Comparison of ENCODE assay signal across 7 mouse cellular contexts in the genomic region with DNA sequence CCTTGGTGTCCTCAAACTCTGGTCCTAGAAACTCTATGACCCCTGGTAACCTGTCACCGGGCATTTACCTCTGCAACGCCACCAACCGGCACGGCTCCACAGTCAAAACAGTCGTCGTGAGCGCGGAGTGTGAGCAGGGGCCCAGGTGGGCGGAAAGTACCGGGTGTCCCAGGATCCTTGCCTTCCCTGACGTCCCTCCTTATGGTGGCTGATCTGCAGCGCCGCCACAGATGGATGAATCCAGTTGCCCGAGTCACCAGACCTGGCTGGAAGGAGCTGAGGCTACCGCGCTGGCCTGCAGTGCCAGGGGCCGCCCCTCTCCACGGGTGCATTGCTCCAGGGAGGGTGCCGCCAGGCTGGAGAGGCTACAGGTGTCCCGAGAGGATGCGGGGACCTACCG. TPM values are rescaled to one million over a fixed set of nuclear protein-coding genes. Genes with fewer than 3 reads are reported as not detected.
DNase-seq lines count a peak whose midpoint lies in the region; ATAC-seq and TF ChIP-seq lines count a peak whose summit lies in the region.

No protein-coding gene starts in this region.

- ATAC-seq in forebrain, embryonic 14.5 days, result no peak
- no peak for ATAC-seq in liver, embryonic 15.5 days (ENCODE audit: insufficient read depth)

- no peak for DNase-seq in layer of hippocampus, adult 2 months (ENCODE audit: low spot score in 2 of 2)
- no peak for DNase-seq in layer of hippocampus, adult 9-10 months (ENCODE audit: low spot score)
- no peak for DNase-seq in forebrain, embryonic 14.5 days (ENCODE audit: low spot score)
- no peak for DNase-seq in urinary bladder, adult 2 months (ENCODE audit: low spot score)
- no peak for DNase-seq in right cerebral cortex, postnatal 10 days (ENCODE audit: low spot score in 2 of 2)

- no peak; the same call in 1 of the 2 replicates for TF ChIP-seq POLR2A in cortical plate, adult 2 months (IDR thresholded peaks at IDR 0.05; ENCODE audit: extremely low read depth, insufficient read depth, low read length)

- peaks cover 8% of the 10 kb centered on the region for H3K4me1 ChIP-seq in cortical plate, adult 2 months (ENCODE audit: control insufficient read depth, insufficient read depth, low read length)
- H3K4me1 ChIP-seq in forebrain, embryonic 14.5 days (ENCODE audit: control insufficient read depth, insufficient read depth, low read length), result peaks cover 6% of the 10 kb centered on the region
- peaks cover 90% of the 10 kb centered on the region for H3K4me1 ChIP-seq in liver, embryonic 15.5 days (replicated peaks)

- H3K27me3 ChIP-seq in forebrain, embryonic 14.5 days (replicated peaks; ENCODE audit: control insufficient read depth, insufficient read depth, low read length), result peaks cover 85% of the 10 kb centered on the region
- H3K27me3 ChIP-seq in liver, embryonic 15.5 days, result peaks cover 88% of the 10 kb centered on the region

- H3K36me3 ChIP-seq in forebrain, embryonic 14.5 days (ENCODE audit: control insufficient read depth, insufficient read depth, low read length), result no peaks in the 10 kb centered on the region
- H3K36me3 ChIP-seq in liver, embryonic 15.5 days (replicated peaks), result no peaks in the 10 kb centered on the region; the same call in 1 of the 2 replicates

- H3K9me3 ChIP-seq in forebrain, embryonic 14.5 days (replicated peaks; ENCODE audit: control insufficient read depth, low read length), result no peaks in the 10 kb centered on the region; the same call in 1 of the 2 replicates
- H3K9me3 ChIP-seq in liver, embryonic 15.5 days (replicated peaks), result no peaks in the 10 kb centered on the region

- peak overlapping the region; percentile 87 for H3K27ac ChIP-seq in layer of hippocampus, adult 2 months
- peak overlapping the region; percentile 32 for H3K27ac ChIP-seq in cortical plate, adult 2 months (ENCODE audit: insufficient read depth, low read length)
- no peak overlapping the region for H3K27ac ChIP-seq in forebrain, embryonic 14.5 days (ENCODE audit: low read depth, low read length)
- H3K27ac ChIP-seq in liver, embryonic 15.5 days (replicated peaks), result no peak overlapping the region

- 1% methylated on average over 22 of the region's 22 CpGs for WGBS in forebrain, embryonic 14.5 days
- 6% methylated on average over 22 of the region's 22 CpGs for WGBS in liver, embryonic 15.5 days (ENCODE audit: insufficient replicate concordance)

- H3K4me2 ChIP-seq in forebrain, embryonic 14.5 days (ENCODE audit: low read length), result peak overlapping the region; percentile 55
- H3K4me2 ChIP-seq in liver, embryonic 15.5 days, result peak overlapping the region; percentile 13; the same call in 1 of the 2 replicates

- peak overlapping the region; percentile 34 for H3K4me3 ChIP-seq in layer of hippocampus, adult 2 months
- H3K4me3 ChIP-seq in cortical plate, adult 2 months (ENCODE audit: insufficient read depth, low read length), result no peak overlapping the region
- peak overlapping the region; percentile 36 for H3K4me3 ChIP-seq in forebrain, embryonic 14.5 days (ENCODE audit: low read depth, low read length)
- 0 out of 2 replicates have a peak overlapping the region, but pooled peaks have one; percentile 34 for H3K4me3 ChIP-seq in liver, embryonic 15.5 days (replicated peaks)

- H3K9ac ChIP-seq in forebrain, embryonic 14.5 days (ENCODE audit: low read length), result no peak overlapping the region
- no peak overlapping the region for H3K9ac ChIP-seq in liver, embryonic 15.5 days

- no peak for TF ChIP-seq CTCF in layer of hippocampus, adult 2 months (conservative IDR thresholded peaks at IDR 0.05)
- TF ChIP-seq CTCF in cortical plate, adult 2 months (IDR thresholded peaks at IDR 0.05; ENCODE audit: extremely low read depth, insufficient read depth, low read length), result no peak

RNA-seq across cellular contexts. Expression of gene Icam5, which starts 4.8 kb away (rescaled TPM):
- 100 to 1,000 TPM; 363 to 382 TPM for total RNA-seq in layer of hippocampus, adult 2 months (2021)
- 176 and 200 TPM in 2 replicates for polyA plus RNA-seq in cortical plate, adult 2 months (2012; rRNA removed)
- 0.63 and 1.0 TPM in 2 replicates for polyA plus RNA-seq in forebrain, embryonic 14.5 days (2014; fragmentation: Nextera tagmentation; extraction: Ambion mirVana)
- 0.25 and 0.43 TPM in 2 replicates for polyA plus RNA-seq in liver, embryonic 15.5 days (2015; fragmentation: Nextera tagmentation; extraction: Ambion mirVana)
- 1.2 TPM in 2 replicates for polyA plus RNA-seq in urinary bladder, adult 2 months (2012; rRNA removed)

RNA-seq across cellular contexts. Expression of gene Icam4, which starts 7.5 kb away (rescaled TPM):
- total RNA-seq in layer of hippocampus, adult 2 months (2021), result under 1 TPM; 0.83 to 0.84 TPM
- 1.7 and 2.3 TPM in 2 replicates for polyA plus RNA-seq in cortical plate, adult 2 months (2012; rRNA removed)
- polyA plus RNA-seq in forebrain, embryonic 14.5 days (2014; fragmentation: Nextera tagmentation; extraction: Ambion mirVana), result not detected in 2 replicates
- polyA plus RNA-seq in liver, embryonic 15.5 days (2015; fragmentation: Nextera tagmentation; extraction: Ambion mirVana), result 195 and 201 TPM in 2 replicates
- polyA plus RNA-seq in urinary bladder, adult 2 months (2012; rRNA removed), result 1.1 and 1.5 TPM in 2 replicates

RNA-seq across cellular contexts. Expression of gene Icam1, which starts 20.9 kb away (rescaled TPM):
- total RNA-seq in layer of hippocampus, adult 2 months (2021), result 1 to 10 TPM; 2.6 to 2.8 TPM
- polyA plus RNA-seq in cortical plate, adult 2 months (2012; rRNA removed), result 2.8 and 3.6 TPM in 2 replicates
- 2.6 and 3.5 TPM in 2 replicates for polyA plus RNA-seq in forebrain, embryonic 14.5 days (2014; fragmentation: Nextera tagmentation; extraction: Ambion mirVana)
- polyA plus RNA-seq in liver, embryonic 15.5 days (2015; fragmentation: Nextera tagmentation; extraction: Ambion mirVana), result 10.2 and 11.3 TPM in 2 replicates
- polyA plus RNA-seq in urinary bladder, adult 2 months (2012; rRNA removed), result 27.4 and 28.7 TPM in 2 replicates

RNA-seq across cellular contexts. Expression of gene Zglp1, which starts 30.2 kb away (rescaled TPM):
- total RNA-seq in layer of hippocampus, adult 2 months (2021), result under 1 TPM in 1 of 2 experiments, not detected in 1; 0.71 TPM
- 1.8 and 2.1 TPM in 2 replicates for polyA plus RNA-seq in cortical plate, adult 2 months (2012; rRNA removed)
- 1.3 and 1.8 TPM in 2 replicates for polyA plus RNA-seq in forebrain, embryonic 14.5 days (2014; fragmentation: Nextera tagmentation; extraction: Ambion mirVana)
- 0.63 TPM in 1 of 2 replicates, not detected in the other for polyA plus RNA-seq in liver, embryonic 15.5 days (2015; fragmentation: Nextera tagmentation; extraction: Ambion mirVana)
- polyA plus RNA-seq in urinary bladder, adult 2 months (2012; rRNA removed), result 0.43 TPM in 1 of 2 replicates, not detected in the other

RNA-seq across cellular contexts. Expression of gene Mrpl4, which starts 34.1 kb away (rescaled TPM):
- total RNA-seq in layer of hippocampus, adult 2 months (2021), result 10 to 100 TPM; 63.8 to 64.6 TPM
- polyA plus RNA-seq in cortical plate, adult 2 months (2012; rRNA removed), result 108 and 109 TPM in 2 replicates
- polyA plus RNA-seq in forebrain, embryonic 14.5 days (2014; fragmentation: Nextera tagmentation; extraction: Ambion mirVana), result 118 and 129 TPM in 2 replicates
- polyA plus RNA-seq in liver, embryonic 15.5 days (2015; fragmentation: Nextera tagmentation; extraction: Ambion mirVana), result 62.1 and 66.9 TPM in 2 replicates
- 78.8 and 88.8 TPM in 2 replicates for polyA plus RNA-seq in urinary bladder, adult 2 months (2012; rRNA removed)

Comparison
In these comparisons a context has a peak if more than half of its experiments do, and no peak if none do; other contexts are left out.
1. H3K27ac ChIP-seq: peak in layer of hippocampus, adult 2 months (single experiment) and cortical plate, adult 2 months (single experiment); none in forebrain, embryonic 14.5 days (single experiment) and liver, embryonic 15.5 days (single experiment).
2. RNA of gene Icam5, which starts 4.8 kb away (polyA plus RNA-seq): 176 to 200 TPM in cortical plate, adult 2 months; 1.2 TPM in urinary bladder, adult 2 months, 0.63 to 1.0 TPM in forebrain, embryonic 14.5 days and 0.25 to 0.43 TPM in liver, embryonic 15.5 days; every median in the first group is over 10 times any median in the second.
3. RNA of gene Icam4, which starts 7.5 kb away (polyA plus RNA-seq): 195 to 201 TPM in liver, embryonic 15.5 days; 1.7 to 2.3 TPM in cortical plate, adult 2 months, 1.1 to 1.5 TPM in urinary bladder, adult 2 months and not detected in forebrain, embryonic 14.5 days; every median in the first group is over 10 times any median in the second.